Mouse (Mus musculus) ES-E14 (cell line): Measurements from ENCODE around the gene Rrnad1. TPM values are rescaled to one million over a fixed set of nuclear protein-coding genes. Genes with fewer than 3 reads are reported as not detected.
A peak's percentile ranks its signal among the peaks of the same experiment; 100 is the strongest.

ENCODE experiments used
- DNase-seq: peaks from one replicate; pipeline ENCODE4 v3.0.0-alpha.2; 2013; ENCODE audit warnings: low read depth, low spot score
- H3K27ac ChIP-seq: 2 replicates; pipeline ENCODE4 v1.5.1; 2012; ENCODE audit warnings: low read depth, mild to moderate bottlenecking, low read length, moderate library complexity, mixed read lengths; ENCODE audit not compliant: poor library complexity, insufficient read depth, severe bottlenecking
- H3K36me3 ChIP-seq: 2 replicates; pipeline ENCODE4 v1.6.1; 2012; ENCODE audit warnings: mild to moderate bottlenecking, low read length, moderate library complexity, mixed read lengths; ENCODE audit not compliant: control insufficient read depth, poor library complexity, insufficient read depth, severe bottlenecking
- H3K4me1 ChIP-seq, 2 experiments: fragments of 150-350 bp in 1 of 2; sonication (generic) in 1 of 2; 2 replicates each; pipeline ENCODE4 v1.6.1; 2012; ENCODE audit warnings: low read length in 2 of 2, mild to moderate bottlenecking in 1 of 2, mixed read lengths in 1 of 2; ENCODE audit not compliant: control insufficient read depth in 2 of 2, insufficient read depth in 2 of 2, poor library complexity in 1 of 2
- H3K4me3 ChIP-seq, 2 experiments: fragments of 150-350 bp in 1 of 2; sonication (generic) in 1 of 2; 2 replicates each; pipeline ENCODE4 v1.5.1; 2012; ENCODE audit warnings: low read length in 2 of 2, low read depth in 1 of 2, mild to moderate bottlenecking in 1 of 2, mixed read lengths in 1 of 2; ENCODE audit not compliant: insufficient read depth in 1 of 2, poor library complexity in 1 of 2, severe bottlenecking in 1 of 2
- H3K9ac ChIP-seq: 2 replicates; pipeline ENCODE4 v1.6.1; 2012; ENCODE audit warnings: low read depth, mild to moderate bottlenecking, low read length, mixed read lengths; ENCODE audit not compliant: poor library complexity, insufficient read depth, severe bottlenecking
- H3K9me3 ChIP-seq: fragments of 150-350 bp; sonication (generic); 2 replicates; pipeline ENCODE4 v1.6.1; 2012; ENCODE audit warnings: low read depth, mild to moderate bottlenecking, low read length; ENCODE audit not compliant: control insufficient read depth, insufficient read depth
- CHD2 ChIP-seq: IDR thresholded peaks from 2 replicates; pipeline ENCODE4 v1.6.1; 2014; ENCODE audit warnings: mild to moderate bottlenecking, low read depth, low read length, inconsistent platforms
- HCFC1 ChIP-seq: IDR thresholded peaks from 2 replicates; pipeline ENCODE4 v1.6.1; 2012; ENCODE audit warnings: low read length, inconsistent platforms, borderline replicate concordance; ENCODE audit not compliant: insufficient read depth
- MAFK ChIP-seq: IDR thresholded peaks from 2 replicates; pipeline ENCODE4 v1.6.1; 2014; ENCODE audit warnings: mild to moderate bottlenecking, low read depth, low read length, inconsistent platforms; ENCODE audit not compliant: insufficient read depth
- ZC3H11A ChIP-seq: IDR thresholded peaks from 2 replicates; pipeline ENCODE4 v1.6.1; 2012; ENCODE audit warnings: low read depth, mild to moderate bottlenecking, inconsistent platforms, low read length, borderline replicate concordance
- ZNF384 ChIP-seq: IDR thresholded peaks from 2 replicates; pipeline ENCODE4 v1.6.1; 2012; ENCODE audit warnings: low read depth, low read length, inconsistent platforms
- in situ Hi-C, 2 experiments: fragments of 600-800 bp; cut with MboI; formaldehyde crosslinking; loops; one replicate each; pipeline ENCODE4 v1.15.1; 2025; ENCODE audit warnings: low sequenced_read_pairs in 2 of 2, inconsistent platforms in 1 of 2; ENCODE audit not compliant: unreplicated experiment in 2 of 2
- total RNA-seq: library from RNA; depleted of rRNA; stranded (reverse); fragments of 300-350 nt; gene quantifications from 2 replicates; pipeline ENCODE4 v1.2.3, GENCODE M21; 2012

Gene Rrnad1
- total RNA-seq, 1 experiment = 22.0 TPM

DNA sequence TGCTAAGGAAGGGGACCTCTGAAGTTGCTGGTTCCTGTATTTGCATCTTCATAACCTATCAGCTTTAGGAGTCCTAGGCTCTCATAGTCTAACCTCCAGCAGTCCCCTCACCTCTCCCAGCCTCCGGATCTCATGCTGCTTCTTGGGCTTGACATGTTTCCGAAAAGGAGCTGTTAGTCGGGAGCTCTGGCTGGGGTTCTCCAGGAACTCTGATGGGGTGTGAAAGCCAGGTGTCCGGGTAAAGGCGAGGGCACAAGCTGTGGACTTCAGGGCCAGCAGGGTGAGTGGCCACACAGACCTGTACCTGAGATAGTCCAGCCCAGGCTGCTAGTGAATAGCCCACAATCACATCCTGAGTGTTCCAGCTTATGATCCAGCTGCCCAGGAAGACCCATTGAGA lies 3.1 kb downstream of the Rrnad1 start:
- no peak overlapping the region for H3K27ac ChIP-seq
- in situ Hi-C loops = no loop called here
- no peak overlapping the region for H3K9ac ChIP-seq
- TF ChIP-seq HCFC1 (no peak), CHD2 (no peak), ZNF384 (no peak), ZC3H11A (no peak), MAFK (no peak)
- no peak overlapping the region for H3K4me3 ChIP-seq
- no peak for DNase-seq
- peaks cover 2 to 7% of the 10 kb centered on the region in 2 experiments; a peak in 2 of 4 replicates for H3K4me1 ChIP-seq
- no peaks in the 10 kb centered on the region for H3K9me3 ChIP-seq
- H3K36me3 ChIP-seq = peaks cover 36% of the 10 kb centered on the region

DNA sequence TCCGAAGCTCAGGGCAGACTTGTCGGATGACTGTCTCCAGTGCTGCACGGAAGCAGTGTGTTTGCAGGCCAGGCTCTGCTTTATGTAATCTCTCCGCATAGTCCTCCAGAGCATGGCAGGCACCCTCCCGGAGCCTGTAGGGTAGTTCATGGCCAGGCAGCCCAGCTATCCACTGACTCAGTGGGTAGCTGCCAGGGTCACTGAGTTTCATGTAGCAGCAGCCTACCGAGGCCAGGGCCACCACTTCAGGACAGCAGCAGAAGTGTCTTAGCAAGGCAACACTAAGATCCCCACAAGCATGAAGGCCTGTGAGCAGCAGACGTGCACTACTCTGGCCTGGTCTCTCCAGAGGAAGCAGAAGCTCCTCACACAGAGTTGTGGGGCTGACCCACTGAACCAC lies 5.5 kb downstream of the Rrnad1 start:
- TF ChIP-seq ZNF384 (no peak), MAFK (no peak)
- Histone ChIP-seq H3K9ac (no peak overlapping the region), H3K9me3 (no peaks in the 10 kb centered on the region), H3K27ac (no peak overlapping the region), H3K4me3 (no peak overlapping the region), H3K4me1 (peaks cover 2 to 4% of the 10 kb centered on the region in 2 experiments; a peak in 1 of 4 replicates), H3K36me3 (peaks cover 38% of the 10 kb centered on the region)
- in situ Hi-C loops = no loop called here
- DNase-seq = no peak

DNA sequence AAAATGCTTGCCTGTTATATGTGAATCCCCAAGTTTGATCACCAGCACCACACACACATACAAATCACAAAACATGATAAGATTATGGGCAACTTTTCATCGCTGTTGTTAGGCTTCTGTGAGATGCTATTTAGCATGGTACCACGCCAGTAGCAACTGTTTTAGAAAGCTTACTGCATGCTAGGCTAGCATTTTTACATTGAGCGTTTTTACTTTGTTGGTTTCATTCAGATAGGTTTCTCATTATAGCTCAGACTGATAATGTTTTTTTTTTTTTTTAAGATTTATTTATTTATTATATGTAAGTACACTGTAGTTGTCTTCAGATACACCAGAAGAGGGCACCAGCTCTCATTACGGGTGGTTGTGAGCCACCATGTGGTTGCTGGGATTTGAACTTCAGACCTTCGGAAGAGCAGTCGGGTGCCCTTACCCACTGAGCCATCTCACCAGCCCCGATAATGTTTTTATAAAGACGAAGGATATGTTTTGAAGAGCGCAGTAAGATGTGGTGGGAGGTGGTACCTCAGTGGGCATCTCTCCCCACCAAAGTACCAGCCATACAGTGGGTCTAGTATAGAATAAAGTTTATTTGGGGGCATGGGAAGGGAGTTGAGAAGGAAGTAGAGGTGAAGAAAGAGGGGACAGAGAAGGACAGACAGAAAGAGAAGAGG lies 10.1 kb downstream of the Rrnad1 start:
- Histone ChIP-seq H3K9me3 (no peaks in the 10 kb centered on the region), H3K9ac (peak overlapping the region; percentile 86; the same call in 1 of the 2 replicates), H3K36me3 (peaks cover 40% of the 10 kb centered on the region), H3K4me3 (peak overlapping the region; percentile 73 to 95), H3K4me1 (peaks cover 4% of the 10 kb centered on the region in 2 experiments; a peak in 2 of 4 replicates), H3K27ac (no peak overlapping the region; the same call in 1 of the 2 replicates)
- TF ChIP-seq ZC3H11A (no peak), ZNF384 (peak; percentile 58; the same call in 1 of the 2 replicates)
- in situ Hi-C loops = no loop called here
- no peak for DNase-seq

DNA sequence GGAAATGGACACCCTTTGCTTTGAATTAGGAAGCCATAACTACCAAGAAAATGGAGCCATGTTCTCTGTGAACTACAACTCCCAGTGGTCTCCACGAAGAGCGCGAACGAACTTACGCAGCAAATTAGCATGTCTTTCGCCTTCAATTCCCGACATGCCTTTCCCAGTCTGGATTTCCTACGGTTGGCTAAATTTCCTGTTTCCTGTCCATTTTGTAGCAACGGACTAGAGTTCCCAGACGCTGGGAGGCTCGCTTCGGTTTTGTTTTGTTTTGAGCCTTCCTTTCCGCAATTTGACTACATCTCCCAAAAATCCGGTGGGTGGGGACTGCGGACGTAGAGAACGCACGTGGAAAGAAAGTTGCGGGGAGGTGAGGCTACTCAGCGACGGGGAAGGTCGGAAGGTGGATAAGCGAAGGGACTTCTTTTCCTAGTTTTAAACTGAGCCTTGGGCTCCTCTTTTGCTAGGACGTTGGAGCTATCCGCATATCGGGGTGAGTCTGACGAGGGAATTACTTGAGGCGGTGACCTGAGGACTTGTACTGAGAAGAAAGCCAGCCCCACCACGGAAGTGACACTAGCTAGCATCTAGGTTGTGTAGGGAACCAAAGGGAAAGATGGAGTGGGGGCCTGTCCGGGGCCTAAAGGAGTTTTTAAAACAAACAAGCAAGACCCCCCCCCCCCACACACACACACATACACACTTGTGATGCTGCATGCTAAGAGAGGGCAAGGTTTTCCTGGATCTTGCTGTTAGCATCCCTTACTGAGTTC lies 11.0 kb downstream of the Rrnad1 start, which contains the start of gene Mrpl24:
TSS of gene Mrpl24 (plus strand) at position 171 of the 773 bp plus-strand sequence.
- H3K36me3 ChIP-seq = peaks cover 38% of the 10 kb centered on the region
- peak; percentile 72 for TF ChIP-seq CHD2
- TF ChIP-seq ZC3H11A = no peak
- peak; percentile 81 for TF ChIP-seq MAFK
- TF ChIP-seq HCFC1 = peak; percentile 97
- peaks cover 0 to 4% of the 10 kb centered on the region in 2 experiments; a peak in 2 of 4 replicates for H3K4me1 ChIP-seq
- H3K9me3 ChIP-seq = no peaks in the 10 kb centered on the region
- H3K9ac ChIP-seq = peak within 1 kb of the TSS; percentile 86
- in situ Hi-C loops = no loop called here
- H3K4me3 ChIP-seq = peak within 1 kb of the TSS; percentile 73 to 95
- DNase-seq = peak; percentile 78
- H3K27ac ChIP-seq = peak within 1 kb of the TSS; percentile 85
